Mouse (Mus musculus): Measurements from ENCODE around the gene Napsa.

GRCm38 (mm10) chr7:44624543-44624826 lies 52.3 kb downstream of the Napsa start:
- no peak for TF ChIP-seq CTCF (IDR thresholded peaks at IDR 0.05; ENCODE audit: borderline replicate concordance, insufficient read depth, low read depth, low read length)
- TF ChIP-seq POLR2A (IDR thresholded peaks at IDR 0.05; ENCODE audit: borderline replicate concordance, insufficient read depth, low read length) = no peak

Measured in cerebellum, adult 2 months (tissue).